Mouse (Mus musculus): ENCODE data around the gene Dut. TPM values are rescaled to one million over a fixed set of nuclear protein-coding genes. Genes with fewer than 3 reads are reported as not detected.

The Dut gene
- polyA plus RNA-seq, 1 experiment from 2014 or later: 164 TPM

DNA sequence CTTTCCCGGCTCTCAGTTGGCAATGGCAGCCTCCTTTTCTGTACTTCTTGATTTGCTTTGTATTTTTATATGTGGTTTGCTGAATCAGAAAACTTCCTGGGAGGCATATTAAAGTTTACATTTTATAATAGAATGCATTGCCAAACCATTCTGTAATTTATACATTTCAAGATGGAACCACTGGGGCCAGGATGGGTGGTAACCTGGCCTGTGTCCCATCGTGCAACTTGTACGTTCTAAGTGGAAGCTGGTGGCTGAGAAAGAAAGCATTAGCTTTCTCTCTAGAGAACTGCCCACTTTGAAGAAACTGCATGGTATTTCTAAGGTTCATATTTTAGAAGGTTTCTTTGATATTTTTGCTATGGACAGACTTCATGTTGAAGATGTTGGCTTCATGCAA lies 48.5 kb downstream of the Dut start:
- Histone ChIP-seq H3K4me2 (replicated peaks; ENCODE audit: low read depth, low read length) (no peak overlapping the region), H3K27ac (ENCODE audit: low read length) (no peak overlapping the region), H3K36me3 (ENCODE audit: insufficient read depth, low read length) (no peaks in the 10 kb centered on the region), H3K9me3 (ENCODE audit: low read length) (no peaks in the 10 kb centered on the region), H3K27me3 (ENCODE audit: insufficient read depth, low read length) (no peaks in the 10 kb centered on the region), H3K4me3 (ENCODE audit: low read length) (no peak overlapping the region), H3K4me1 (ENCODE audit: insufficient read depth, low read length) (no peaks in the 10 kb centered on the region), H3K9ac (replicated peaks; ENCODE audit: low read length) (no peak overlapping the region)
- no peak for ATAC-seq (ENCODE audit: low FRiP score, low TSS enrichment)
- 86% methylated on average over 3 of the region's 3 CpGs for WGBS

DNA sequence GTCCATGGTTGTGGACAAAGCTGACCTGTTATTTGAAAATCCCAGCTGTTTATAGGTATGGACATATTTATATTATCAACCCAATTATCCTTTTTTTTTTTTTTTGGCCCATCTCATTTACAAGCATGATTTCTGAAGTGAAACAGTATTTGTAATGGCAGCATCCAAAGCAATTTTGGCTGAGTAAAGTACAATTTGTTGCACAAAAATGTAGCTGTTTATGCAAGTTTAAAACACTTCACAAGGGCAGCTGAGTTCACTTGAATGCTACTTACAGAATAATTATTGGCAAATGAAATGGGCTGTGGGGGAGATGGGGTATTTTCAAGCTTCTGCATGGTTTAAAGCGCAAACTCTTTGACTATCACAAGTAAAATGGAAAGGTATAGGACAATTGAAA lies 51.9 kb downstream of the Dut start:
- Histone ChIP-seq H3K27ac (ENCODE audit: low read length) (no peak overlapping the region), H3K9ac (replicated peaks; ENCODE audit: low read length) (no peak overlapping the region), H3K4me2 (replicated peaks; ENCODE audit: low read depth, low read length) (no peak overlapping the region), H3K4me1 (ENCODE audit: insufficient read depth, low read length) (no peaks in the 10 kb centered on the region), H3K36me3 (ENCODE audit: insufficient read depth, low read length) (no peaks in the 10 kb centered on the region), H3K9me3 (ENCODE audit: low read length) (no peaks in the 10 kb centered on the region), H3K27me3 (ENCODE audit: insufficient read depth, low read length) (no peaks in the 10 kb centered on the region), H3K4me3 (ENCODE audit: low read length) (no peak overlapping the region)
- WGBS: 97% methylated on average over 1 of the region's 1 CpGs
- no peak for ATAC-seq (ENCODE audit: low FRiP score, low TSS enrichment)

DNA sequence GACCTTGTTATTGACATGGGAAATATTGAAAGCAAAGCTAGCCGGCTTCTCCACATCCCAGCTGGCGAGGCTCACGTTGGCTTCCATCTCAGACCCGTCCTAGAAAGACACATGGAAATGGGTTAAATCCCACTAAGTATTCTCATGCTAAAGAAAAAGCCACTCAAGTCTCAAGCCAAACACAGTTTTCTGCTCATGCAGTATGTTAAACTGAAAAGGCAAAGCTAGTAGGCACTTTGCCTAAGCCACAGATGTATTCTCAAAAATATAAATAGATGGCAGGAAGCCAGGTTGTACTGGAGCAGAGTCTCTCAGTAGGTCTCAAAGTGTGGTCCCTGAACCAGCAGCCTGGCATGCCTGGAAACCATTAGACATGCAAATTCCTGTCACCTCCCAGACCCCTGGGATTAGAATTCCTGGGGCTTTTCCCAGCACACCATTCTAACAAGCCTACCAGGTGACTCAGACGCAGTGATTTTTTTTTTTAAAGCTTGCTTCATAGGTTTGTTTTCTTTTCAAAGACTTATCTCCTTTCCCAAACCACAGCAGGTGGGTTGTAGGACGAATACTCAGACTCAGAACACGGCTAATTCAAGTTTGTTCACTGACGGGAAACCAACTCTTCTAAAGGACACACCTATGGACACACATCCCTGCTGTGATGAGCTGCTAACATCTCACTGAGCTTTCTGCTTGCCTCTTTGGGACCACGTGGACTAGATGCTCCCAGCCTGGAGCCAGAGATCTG lies 55.1 kb downstream of the Dut start:
- WGBS: 72% methylated on average over 9 of the region's 9 CpGs
- Histone ChIP-seq H3K27ac (ENCODE audit: low read length) (no peak overlapping the region), H3K9ac (replicated peaks; ENCODE audit: low read length) (no peak overlapping the region), H3K4me2 (replicated peaks; ENCODE audit: low read depth, low read length) (no peak overlapping the region), H3K9me3 (ENCODE audit: low read length) (no peaks in the 10 kb centered on the region), H3K4me1 (ENCODE audit: insufficient read depth, low read length) (no peaks in the 10 kb centered on the region), H3K4me3 (ENCODE audit: low read length) (no peak overlapping the region), H3K36me3 (ENCODE audit: insufficient read depth, low read length) (peaks cover 9% of the 10 kb centered on the region), H3K27me3 (ENCODE audit: insufficient read depth, low read length) (no peaks in the 10 kb centered on the region)
- ATAC-seq (ENCODE audit: low FRiP score, low TSS enrichment): no peak

DNA sequence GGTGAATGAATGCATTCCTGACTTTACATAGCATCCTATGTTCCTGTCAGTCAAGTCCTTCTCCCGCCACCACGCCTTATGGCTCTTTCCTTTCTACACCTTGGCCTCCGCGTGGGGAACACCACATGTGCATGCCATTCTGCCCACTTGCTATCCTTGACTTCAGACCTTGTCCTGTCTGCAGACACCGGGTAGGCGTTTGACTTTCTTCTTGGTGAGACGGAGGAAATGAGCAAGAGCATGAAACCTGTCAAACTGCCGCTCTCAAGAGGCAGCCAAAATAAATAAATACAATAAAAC lies 55.6 kb downstream of the Dut start:
- peaks cover 9% of the 10 kb centered on the region for H3K36me3 ChIP-seq (ENCODE audit: insufficient read depth, low read length)
- no peaks in the 10 kb centered on the region for H3K9me3 ChIP-seq (ENCODE audit: low read length)
- no peaks in the 10 kb centered on the region for H3K4me1 ChIP-seq (ENCODE audit: insufficient read depth, low read length)
- H3K4me2 ChIP-seq (replicated peaks; ENCODE audit: low read depth, low read length): no peak overlapping the region
- WGBS: 68% methylated on average over 8 of the region's 8 CpGs
- no peak overlapping the region for H3K9ac ChIP-seq (replicated peaks; ENCODE audit: low read length)
- ATAC-seq (ENCODE audit: low FRiP score, low TSS enrichment): no peak
- H3K27me3 ChIP-seq (ENCODE audit: insufficient read depth, low read length): no peaks in the 10 kb centered on the region
- H3K27ac ChIP-seq (ENCODE audit: low read length): no peak overlapping the region
- H3K4me3 ChIP-seq (ENCODE audit: low read length): no peak overlapping the region

DNA sequence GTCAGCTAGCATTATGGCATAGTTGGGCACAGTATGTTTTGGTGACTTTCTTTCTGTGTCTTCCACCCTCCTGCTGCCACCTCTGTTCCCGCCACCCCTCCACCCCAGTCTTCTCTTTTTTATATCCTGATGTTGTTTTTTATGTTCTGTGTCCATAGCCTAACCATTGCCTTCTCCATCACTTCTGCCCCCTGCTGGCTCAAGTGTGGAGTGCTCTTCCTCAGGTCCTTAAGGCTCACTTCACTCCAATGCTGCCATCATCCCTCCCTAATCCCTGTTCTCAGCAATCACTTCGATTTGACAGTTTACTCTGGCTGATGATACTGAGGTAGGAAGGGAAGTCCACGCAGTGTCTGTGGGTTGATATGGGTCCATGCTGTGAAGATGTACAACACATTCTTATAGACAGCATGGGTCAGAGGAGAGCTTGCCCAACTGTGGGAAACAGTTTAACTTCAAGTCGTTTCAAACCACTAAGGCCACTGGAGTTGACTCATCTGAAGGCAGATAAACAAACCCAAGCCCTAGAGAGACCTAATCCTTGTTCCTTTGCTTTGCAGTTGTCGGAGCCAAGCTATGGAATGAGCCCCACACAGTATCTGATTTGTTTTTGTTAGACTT lies 56.9 kb downstream of the Dut start:
- no peaks in the 10 kb centered on the region for H3K27me3 ChIP-seq (ENCODE audit: insufficient read depth, low read length)
- 70% methylated on average over 5 of the region's 5 CpGs for WGBS
- peaks cover 11% of the 10 kb centered on the region for H3K36me3 ChIP-seq (ENCODE audit: insufficient read depth, low read length)
- ATAC-seq (ENCODE audit: low FRiP score, low TSS enrichment): no peak; the same call in 1 of the 2 replicates
- H3K4me2 ChIP-seq (replicated peaks; ENCODE audit: low read depth, low read length): no peak overlapping the region
- no peak overlapping the region for H3K9ac ChIP-seq (replicated peaks; ENCODE audit: low read length)
- no peaks in the 10 kb centered on the region for H3K4me1 ChIP-seq (ENCODE audit: insufficient read depth, low read length)
- no peaks in the 10 kb centered on the region for H3K9me3 ChIP-seq (ENCODE audit: low read length)
- no peak overlapping the region for H3K27ac ChIP-seq (ENCODE audit: low read length)
- H3K4me3 ChIP-seq (ENCODE audit: low read length): no peak overlapping the region

DNA sequence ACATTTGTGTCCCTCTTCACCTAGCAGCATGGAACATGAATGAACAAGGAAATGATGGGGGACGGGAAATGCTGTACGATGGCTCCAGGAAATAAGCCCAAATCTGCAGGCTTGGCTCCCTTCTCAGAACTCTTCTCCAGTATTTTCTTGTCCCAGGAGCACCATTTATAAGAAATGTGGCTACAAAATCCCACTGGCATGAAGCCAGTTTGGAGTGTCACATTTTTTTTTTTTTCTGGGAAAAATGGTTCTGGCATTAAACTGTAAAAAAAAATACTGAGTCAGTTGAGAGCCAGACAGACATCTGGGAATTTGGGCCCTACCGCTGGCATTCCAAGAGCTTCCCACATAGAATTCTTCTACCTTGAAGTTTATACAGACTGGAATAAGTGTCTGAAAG lies 57.8 kb downstream of the Dut start:
- Histone ChIP-seq H3K36me3 (ENCODE audit: insufficient read depth, low read length) (peaks cover 19% of the 10 kb centered on the region), H3K4me2 (replicated peaks; ENCODE audit: low read depth, low read length) (no peak overlapping the region), H3K9ac (replicated peaks; ENCODE audit: low read length) (no peak overlapping the region), H3K27ac (ENCODE audit: low read length) (no peak overlapping the region), H3K4me1 (ENCODE audit: insufficient read depth, low read length) (no peaks in the 10 kb centered on the region), H3K9me3 (ENCODE audit: low read length) (no peaks in the 10 kb centered on the region), H3K27me3 (ENCODE audit: insufficient read depth, low read length) (no peaks in the 10 kb centered on the region), H3K4me3 (ENCODE audit: low read length) (no peak overlapping the region)
- ATAC-seq (ENCODE audit: low FRiP score, low TSS enrichment): no peak
- WGBS: 87% methylated on average over 3 of the region's 3 CpGs

DNA sequence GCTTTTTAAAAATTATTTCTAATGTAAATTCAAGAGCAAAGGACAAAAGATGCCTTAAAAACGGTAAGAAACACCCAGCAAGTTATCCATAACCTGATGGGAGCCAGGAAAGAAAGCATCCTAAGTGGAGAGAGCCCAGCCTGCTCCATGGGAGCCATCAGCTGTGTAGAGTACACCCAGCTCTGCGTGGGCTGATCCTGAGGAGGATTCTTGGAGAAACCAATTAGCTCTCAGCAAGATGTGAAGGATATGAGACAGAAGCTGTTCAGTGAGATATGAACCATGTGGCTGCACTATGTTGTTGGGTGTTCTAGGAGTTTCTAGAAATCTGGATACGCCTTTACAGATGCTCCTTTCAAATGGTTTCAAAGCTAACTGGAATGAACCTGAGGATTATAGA lies 58.7 kb downstream of the Dut start:
- Histone ChIP-seq H3K4me3 (ENCODE audit: low read length) (no peak overlapping the region), H3K9me3 (ENCODE audit: low read length) (no peaks in the 10 kb centered on the region), H3K27ac (ENCODE audit: low read length) (no peak overlapping the region), H3K4me1 (ENCODE audit: insufficient read depth, low read length) (no peaks in the 10 kb centered on the region), H3K9ac (replicated peaks; ENCODE audit: low read length) (no peak overlapping the region), H3K36me3 (ENCODE audit: insufficient read depth, low read length) (peaks cover 21% of the 10 kb centered on the region), H3K27me3 (ENCODE audit: insufficient read depth, low read length) (no peaks in the 10 kb centered on the region), H3K4me2 (replicated peaks; ENCODE audit: low read depth, low read length) (no peak overlapping the region)
- no peak for ATAC-seq (ENCODE audit: low FRiP score, low TSS enrichment)
- 77% methylated on average over 3 of the region's 3 CpGs for WGBS

Other genes with a start within 250 kb of the Dut start
- gene Slc24a5, start 179.1 kb upstream of the Dut start, polyA plus RNA-seq (2015; fragmentation: Nextera tagmentation; extraction: Ambion mirVana): 2.1 and 2.8 TPM in 2 replicates
- 86.5 and 99.9 TPM in 2 replicates for gene Myef2, start 123.5 kb upstream of the Dut start, polyA plus RNA-seq (2015; fragmentation: Nextera tagmentation; extraction: Ambion mirVana)
- not detected in 2 replicates for gene Ctxn2, start 110.5 kb upstream of the Dut start, polyA plus RNA-seq (2015; fragmentation: Nextera tagmentation; extraction: Ambion mirVana)
- 70.5 and 75.4 TPM in 2 replicates for gene Slc12a1, start 94.7 kb upstream of the Dut start, polyA plus RNA-seq (2015; fragmentation: Nextera tagmentation; extraction: Ambion mirVana)

Data from kidney, embryonic 16.5 days (tissue).